Mouse (Mus musculus): ENCODE measurements at regions not wholly inside any gene's neighbourhood (a gene's known extent, or its start where the extent isn't known, plus 50 kb on each side); places are given as distances from the start of the nearest gene placed in this dataset.

GRCm38 (mm10) chr2:57424879-57425278 lies 187.4 kb downstream of the Gpd2 start:
- no peak for DNase-seq (ENCODE audit: low spot score)

GRCm38 (mm10) chr2:57425439-57425838 lies 188.0 kb downstream of the Gpd2 start:
- no peak for DNase-seq (ENCODE audit: low spot score)

GRCm38 (mm10) chr2:57450996-57451770 lies 213.7 kb downstream of the Gpd2 start:
- no peak for DNase-seq (ENCODE audit: low spot score)

- no peak for DNase-seq (ENCODE audit: low spot score)
These were observed 216.7 kb downstream of the Gpd2 start for GRCm38 (mm10) chr2:57453896-57454679.

GRCm38 (mm10) chr2:57459901-57460300 lies 222.5 kb downstream of the Gpd2 start:
- DNase-seq (ENCODE audit: low spot score): no peak

- DNase-seq (ENCODE audit: low spot score): no peak
These were observed 236.4 kb downstream of the Gpd2 start for GRCm38 (mm10) chr2:57473873-57474272.

- DNase-seq (ENCODE audit: low spot score): no peak
These were observed 254.7 kb downstream of the Gpd2 start for GRCm38 (mm10) chr2:57492116-57492515.

- DNase-seq (ENCODE audit: low spot score): no peak
These were observed 255.6 kb downstream of the Gpd2 start for GRCm38 (mm10) chr2:57492914-57493621.

GRCm38 (mm10) chr2:57496315-57496954 lies 259.0 kb downstream of the Gpd2 start:
- DNase-seq (ENCODE audit: low spot score): no peak

GRCm38 (mm10) chr2:57497933-57498332 lies 260.5 kb downstream of the Gpd2 start:
- DNase-seq (ENCODE audit: low spot score): no peak

GRCm38 (mm10) chr2:57504678-57505077 lies 267.2 kb downstream of the Gpd2 start:
- DNase-seq (ENCODE audit: low spot score): no peak

GRCm38 (mm10) chr2:57522465-57522864 lies 285.0 kb downstream of the Gpd2 start:
- DNase-seq (ENCODE audit: low spot score): no peak

GRCm38 (mm10) chr2:57522983-57523382 lies 285.5 kb downstream of the Gpd2 start:
- DNase-seq (ENCODE audit: low spot score): no peak

- no peak for DNase-seq (ENCODE audit: low spot score)
These were observed 290.5 kb downstream of the Gpd2 start for GRCm38 (mm10) chr2:57527966-57528365.

- no peak for DNase-seq (ENCODE audit: low spot score)
These were observed 302.4 kb downstream of the Gpd2 start for GRCm38 (mm10) chr2:57539842-57540241.

GRCm38 (mm10) chr2:57565258-57565657 lies 327.8 kb downstream of the Gpd2 start:
- DNase-seq (ENCODE audit: low spot score): no peak

GRCm38 (mm10) chr2:57566103-57566502 lies 328.7 kb downstream of the Gpd2 start:
- no peak for DNase-seq (ENCODE audit: low spot score)

GRCm38 (mm10) chr2:57567183-57567582 lies 329.7 kb downstream of the Gpd2 start:
- no peak for DNase-seq (ENCODE audit: low spot score)

- no peak for DNase-seq (ENCODE audit: low spot score)
These were observed 349.6 kb downstream of the Gpd2 start for GRCm38 (mm10) chr2:57587065-57587464.

GRCm38 (mm10) chr2:57593558-57593957 lies 356.1 kb downstream of the Gpd2 start:
- DNase-seq (ENCODE audit: low spot score): no peak

GRCm38 (mm10) chr2:57597694-57598358 lies 360.4 kb downstream of the Gpd2 start:
- no peak for DNase-seq (ENCODE audit: low spot score)
